Mouse (Mus musculus) intestine, embryonic 14.5 days (tissue): ENCODE results near the gene Nkx2-2. TPM values are rescaled to one million over a fixed set of nuclear protein-coding genes. Genes with fewer than 3 reads are reported as not detected.
A peak's percentile ranks its signal among the peaks of the same experiment; 100 is the strongest.

Source experiments
- ATAC-seq: fragments of 200-750 bp; cut with Nextera tagmentation; replicated peaks from 2 replicates; pipeline ENCODE4 v1.8.0; 2017; ENCODE audit warnings: low read depth, moderate number of reproducible peaks, moderate TSS enrichment, moderate library complexity; ENCODE audit not compliant: low FRiP score, low TSS enrichment
- DNase-seq: peaks from one replicate; pipeline ENCODE4 v3.0.0-alpha.2; 2018; ENCODE audit warnings: low spot score
- H3K27ac ChIP-seq: fragments of 300-500 bp; sonication (generic); 2 replicates; pipeline ENCODE4 v1.5.1; 2014; ENCODE audit warnings: low read depth, mild to moderate bottlenecking, control low read depth
- H3K27me3 ChIP-seq: fragments of 300-500 bp; sonication (generic); replicated peaks from 2 replicates; pipeline ENCODE4 v1.6.1; 2014; ENCODE audit warnings: low read length, control low read depth; ENCODE audit not compliant: control insufficient read depth, insufficient read depth
- H3K36me3 ChIP-seq: fragments of 300-500 bp; sonication (generic); 2 replicates; pipeline ENCODE4 v1.6.1; 2014; ENCODE audit warnings: low read length, control low read depth; ENCODE audit not compliant: control insufficient read depth, insufficient read depth
- H3K4me1 ChIP-seq: fragments of 300-500 bp; sonication (generic); replicated peaks from 2 replicates; pipeline ENCODE4 v1.6.1; 2014; ENCODE audit warnings: low read length, control low read depth, mixed read lengths; ENCODE audit not compliant: control insufficient read depth, insufficient read depth
- H3K4me2 ChIP-seq: fragments of 300-500 bp; sonication (generic); 2 replicates; pipeline ENCODE4 v1.6.1; 2014; ENCODE audit warnings: low read length
- H3K4me3 ChIP-seq: fragments of 300-500 bp; sonication (generic); 2 replicates; pipeline ENCODE4 v1.5.1; 2014; ENCODE audit warnings: low read depth, low read length, control low read depth, mixed read lengths
- H3K9ac ChIP-seq: fragments of 300-500 bp; sonication (generic); 2 replicates; pipeline ENCODE4 v1.6.1; 2014; ENCODE audit warnings: mild to moderate bottlenecking, low read length
- H3K9me3 ChIP-seq: fragments of 300-500 bp; sonication (generic); 2 replicates; pipeline ENCODE4 v1.6.1; 2016; ENCODE audit warnings: low read length, control low read depth; ENCODE audit not compliant: control insufficient read depth
- WGBS: fragments of 180-500 bp; shearing (Covaris S2); extraction: QIAGEN DNeasy Blood & Tissue Kit; methylation state at CpG from one replicate; pipeline ENCODE4 v1.1.7; 2014; 5-methylcytosine and 5-hydroxymethylcytosine counted together
- polyA plus RNA-seq: library from polyadenylated mRNA; unstranded; fragments of >200 nt; fragmentation: Nextera tagmentation; extraction: Ambion mirVana; gene quantifications from 2 replicates; pipeline ENCODE4 v1.2.1, GENCODE M21; 2014

Nkx2-2 gene
- polyA plus RNA-seq, 1 experiment from 2014 or later = 2.9 TPM

- no peaks in the 10 kb centered on the region for H3K9me3 ChIP-seq
- peak; percentile 68 for DNase-seq
- H3K27me3 ChIP-seq = peaks cover 94% of the 10 kb centered on the region
- H3K4me3 ChIP-seq = no peak overlapping the region
- H3K36me3 ChIP-seq = no peaks in the 10 kb centered on the region
- no peak overlapping the region for H3K27ac ChIP-seq
- no peak overlapping the region for H3K9ac ChIP-seq
- peaks cover 8% of the 10 kb centered on the region for H3K4me1 ChIP-seq
- 2% methylated on average over 28 of the region's 28 CpGs for WGBS
- no peak overlapping the region for H3K4me2 ChIP-seq
- ATAC-seq = no peak
Observed at GRCm38 (mm10) chr2:147189546-147190315, 4.3 kb downstream of the Nkx2-2 start.

GRCm38 (mm10) chr2:147188871-147189545, 5.0 kb downstream of the Nkx2-2 start:
- WGBS = 8% methylated on average over 11 of the region's 11 CpGs
- Histone ChIP-seq H3K4me3 (no peak overlapping the region), H3K27me3 (peaks cover 94% of the 10 kb centered on the region), H3K27ac (no peak overlapping the region), H3K9me3 (no peaks in the 10 kb centered on the region), H3K36me3 (no peaks in the 10 kb centered on the region), H3K9ac (no peak overlapping the region), H3K4me2 (no peak overlapping the region), H3K4me1 (peaks cover under 1% of the 10 kb centered on the region; the same call in 1 of the 2 replicates)
- ATAC-seq (no peak), DNase-seq (no peak)

DNA sequence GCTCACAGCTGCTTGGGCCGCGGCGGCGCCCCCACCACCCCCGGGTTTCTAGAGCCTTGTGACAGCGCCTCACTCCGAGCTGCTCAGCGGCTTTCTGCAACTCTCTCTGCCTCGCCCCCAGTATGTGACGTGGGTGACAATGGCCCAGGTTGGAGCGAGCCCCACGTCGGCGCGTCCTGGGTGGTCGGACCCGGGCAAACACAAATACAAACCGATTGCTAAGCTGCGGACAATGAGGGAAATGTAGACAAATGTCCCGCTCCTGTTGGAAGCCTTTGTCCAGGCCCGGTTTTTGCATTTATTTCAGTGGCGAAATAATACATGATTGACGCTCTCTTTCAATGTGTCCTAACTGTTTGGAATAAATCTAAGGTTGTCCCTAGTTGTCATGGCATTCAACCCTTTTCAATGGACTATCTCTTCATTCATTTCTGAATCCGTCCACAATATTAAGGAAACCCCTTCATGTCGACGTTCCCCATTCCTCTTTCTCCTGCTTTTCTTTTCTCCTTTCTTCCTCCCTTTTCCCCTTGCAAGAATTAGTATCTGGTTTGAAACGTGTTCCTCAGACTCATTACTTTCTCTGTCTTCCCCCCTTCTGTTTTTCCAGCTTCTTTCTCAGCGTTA, 5.9 kb downstream of the Nkx2-2 start:
- no peaks in the 10 kb centered on the region for H3K9me3 ChIP-seq
- H3K27ac ChIP-seq = no peak overlapping the region
- ATAC-seq (no peak), DNase-seq (peak; percentile 56)
- H3K36me3 ChIP-seq = no peaks in the 10 kb centered on the region
- no peak overlapping the region for H3K9ac ChIP-seq
- no peak overlapping the region for H3K4me2 ChIP-seq
- H3K27me3 ChIP-seq = peaks cover 94% of the 10 kb centered on the region
- H3K4me3 ChIP-seq = no peak overlapping the region
- no peaks in the 10 kb centered on the region; the same call in 1 of the 2 replicates for H3K4me1 ChIP-seq
- 1% methylated on average over 28 of the region's 28 CpGs for WGBS

DNA sequence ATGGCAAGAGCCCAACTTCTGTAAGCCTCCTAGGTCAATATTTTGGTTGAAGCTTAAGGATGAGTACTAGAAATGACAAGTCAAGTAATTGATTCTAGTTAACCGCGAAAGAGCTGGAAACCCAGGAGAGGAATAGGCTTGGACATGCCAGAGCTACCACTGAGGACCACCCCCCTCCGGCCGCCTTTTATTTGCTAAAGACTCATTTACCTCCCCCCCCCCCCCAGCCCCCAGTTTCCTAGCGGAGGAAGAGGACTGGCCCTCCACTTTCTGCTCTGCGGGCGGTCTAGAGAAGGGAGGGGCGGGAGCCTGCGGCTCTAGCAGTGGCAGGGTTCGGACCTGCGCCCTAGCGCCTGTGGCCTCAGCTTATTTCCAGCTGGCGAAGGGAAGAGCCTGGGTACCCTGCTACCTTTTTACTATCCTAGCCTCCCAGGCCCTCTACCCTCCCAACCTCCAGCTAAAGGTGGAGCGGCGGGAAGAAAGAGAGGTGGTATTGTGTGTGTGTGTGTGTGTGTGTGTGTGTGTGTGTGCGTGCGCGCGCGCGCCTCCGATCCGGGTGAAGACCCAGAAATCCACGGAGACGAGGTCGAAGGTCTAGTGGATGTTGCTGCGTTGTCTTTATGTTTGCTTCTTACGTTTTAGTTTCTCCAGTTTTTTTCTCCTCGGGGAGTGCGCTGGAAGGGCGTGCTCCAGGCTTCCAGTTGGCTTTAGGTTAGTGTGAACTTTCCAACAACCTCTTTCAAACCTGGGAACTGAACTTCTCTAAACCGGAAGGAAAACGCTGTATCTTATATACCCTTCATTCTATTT, 6.8 kb downstream of the Nkx2-2 start:
- 0 out of 2 replicates have a peak overlapping the region, but pooled peaks have one; percentile 1 for H3K4me3 ChIP-seq
- WGBS = 2% methylated on average over 33 of the region's 33 CpGs
- no peak for DNase-seq

GRCm38 (mm10) chr2:147186261-147186681, 7.8 kb downstream of the Nkx2-2 start:
- peaks cover 97% of the 10 kb centered on the region for H3K27me3 ChIP-seq
- H3K9ac ChIP-seq = no peak overlapping the region
- H3K4me2 ChIP-seq = no peak overlapping the region
- no peak for ATAC-seq
- no peaks in the 10 kb centered on the region for H3K36me3 ChIP-seq
- no peaks in the 10 kb centered on the region; the same call in 1 of the 2 replicates for H3K4me1 ChIP-seq
- H3K9me3 ChIP-seq = no peaks in the 10 kb centered on the region
- WGBS = 1% methylated on average over 21 of the region's 25 CpGs
- no peak for DNase-seq
- no peak overlapping the region for H3K27ac ChIP-seq
- no peak overlapping the region for H3K4me3 ChIP-seq

More for the DNA sequence above, 6.8 kb downstream of the Nkx2-2 start:
- Histone ChIP-seq H3K36me3 (no peaks in the 10 kb centered on the region), H3K9me3 (no peaks in the 10 kb centered on the region), H3K4me1 (no peaks in the 10 kb centered on the region; the same call in 1 of the 2 replicates), H3K27ac (no peak overlapping the region), H3K9ac (no peak overlapping the region), H3K27me3 (peaks cover 94% of the 10 kb centered on the region), H3K4me2 (no peak overlapping the region)
- no peak for ATAC-seq

DNA sequence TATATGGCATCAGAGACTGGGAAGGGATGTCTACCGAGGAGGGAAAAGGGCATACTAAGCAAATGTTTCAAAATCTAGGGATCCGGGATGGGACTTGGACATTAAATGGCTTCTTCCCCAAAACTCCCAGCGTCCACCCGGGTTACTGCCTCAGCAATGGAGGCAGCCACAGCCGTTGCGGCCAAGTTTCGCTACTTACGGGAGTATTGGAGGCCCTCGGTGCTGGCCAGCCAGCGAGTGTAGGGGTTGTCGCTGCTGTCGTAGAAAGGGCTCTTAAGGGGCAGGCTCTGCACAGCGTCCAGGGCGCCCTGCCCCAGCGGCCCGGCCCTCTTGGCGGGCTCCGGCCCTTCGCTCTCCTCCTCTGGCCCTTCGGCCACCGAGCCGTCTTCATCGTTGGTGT, 8.5 kb downstream of the Nkx2-2 start:
- peak; percentile 55 for DNase-seq
- WGBS = under 1% methylated on average over 23 of the region's 23 CpGs

DNA sequence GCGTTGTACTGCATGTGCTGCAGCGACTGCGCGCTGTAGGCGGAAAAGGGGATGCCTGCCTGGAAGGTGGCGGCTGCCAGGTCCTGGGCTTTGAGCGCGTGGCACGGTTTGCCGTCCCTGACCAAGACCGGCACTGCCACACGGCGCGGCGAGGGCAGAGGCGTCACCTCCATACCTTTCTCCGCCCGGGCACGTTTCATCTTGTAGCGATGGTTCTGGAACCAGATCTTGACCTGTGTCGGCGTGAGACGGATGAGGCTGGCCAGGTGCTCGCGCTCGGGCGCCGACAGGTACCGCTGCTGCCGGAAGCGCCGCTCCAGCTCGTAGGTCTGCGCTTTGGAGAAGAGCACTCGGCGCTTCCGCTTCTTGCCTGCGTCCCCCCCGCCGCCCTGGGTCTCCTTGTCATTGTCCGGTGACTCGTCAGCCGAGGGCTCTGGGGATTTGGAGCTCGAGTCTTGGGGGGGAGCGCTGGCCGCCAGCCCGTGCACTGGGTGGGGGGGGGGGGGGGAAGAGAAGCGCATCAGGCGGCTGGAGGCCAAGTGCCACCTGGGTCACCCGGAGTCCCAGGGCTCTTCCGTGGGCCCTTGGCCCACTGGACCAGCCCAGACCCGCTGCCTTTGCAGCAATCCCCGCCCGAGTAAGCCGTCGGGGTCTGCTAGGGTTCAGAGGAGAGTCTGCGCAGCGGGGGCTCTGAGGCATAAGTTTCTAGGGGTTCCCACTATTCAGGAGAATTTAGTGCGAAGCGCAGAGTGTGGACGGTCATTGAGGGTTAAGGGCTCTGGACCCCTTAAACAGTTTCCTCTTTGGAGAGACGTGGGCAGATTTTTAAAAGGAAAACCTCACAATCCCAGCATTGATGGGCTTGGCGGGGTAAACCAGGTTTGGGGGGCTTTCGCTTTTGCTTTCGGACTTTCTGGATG, 9.7 kb downstream of the Nkx2-2 start:
- WGBS = under 1% methylated on average over 63 of the region's 65 CpGs

More for the DNA sequence above, 8.5 kb downstream of the Nkx2-2 start:
- Histone ChIP-seq H3K27me3 (peaks cover 97% of the 10 kb centered on the region), H3K27ac (no peak overlapping the region), H3K4me1 (no peaks in the 10 kb centered on the region; the same call in 1 of the 2 replicates), H3K9me3 (no peaks in the 10 kb centered on the region), H3K9ac (no peak overlapping the region), H3K36me3 (no peaks in the 10 kb centered on the region), H3K4me2 (no peak overlapping the region), H3K4me3 (no peak overlapping the region; the same call in 1 of the 2 replicates)
- no peak for ATAC-seq

More for the DNA sequence above, 9.7 kb downstream of the Nkx2-2 start:
- H3K4me3 ChIP-seq = peak overlapping the region; percentile 22
- H3K4me2 ChIP-seq = peak overlapping the region; percentile 38
- H3K9ac ChIP-seq = no peak overlapping the region
- no peaks in the 10 kb centered on the region for H3K36me3 ChIP-seq
- no peak overlapping the region for H3K27ac ChIP-seq
- peaks cover 95% of the 10 kb centered on the region for H3K27me3 ChIP-seq
- DNase-seq (peak; percentile 80), ATAC-seq (no peak)
- H3K4me1 ChIP-seq = no peaks in the 10 kb centered on the region; the same call in 1 of the 2 replicates
- no peaks in the 10 kb centered on the region for H3K9me3 ChIP-seq
